ENCODE assay signal across 8 mouse cellular contexts in genomic region chr8:71610822-71611651, GRCm38 (mm10). TPM values are rescaled to one million over a fixed set of nuclear protein-coding genes. Genes with fewer than 3 reads are reported as not detected.
DNase-seq lines count a peak whose midpoint lies in the region; ATAC-seq lines count a peak whose summit lies in the region.

Colgalt1 (plus strand) TSS chr8:71610998.

- WGBS in lung, embryonic 16.5 days: under 1% methylated on average over 81 of the region's 82 CpGs

- peaks cover 8% of the 10 kb centered on the region; the same call in 1 of the 2 replicates for H3K36me3 ChIP-seq in lung, embryonic 16.5 days (ENCODE audit: control insufficient read depth, insufficient read depth, low read length)

- no peaks in the 10 kb centered on the region for H3K9me3 ChIP-seq in lung, embryonic 16.5 days (ENCODE audit: control insufficient read depth, low read length)

- peak within 1 kb of the TSS; percentile 88 for H3K9ac ChIP-seq in lung, embryonic 16.5 days (ENCODE audit: low read length)

- peak within 1 kb of the TSS; percentile 85 for H3K4me3 ChIP-seq in lung, embryonic 16.5 days (ENCODE audit: low read length)

- DNase-seq in MEL-GATA-1-ER (ENCODE audit: extremely low read depth, low read depth): peak; percentile 96
- DNase-seq in cerebellum, adult 8-10 months: peak; percentile 95
- peak; percentile 97 for DNase-seq in forelimb bud, embryonic 11.5 days (ENCODE audit: low read depth, low spot score)
- DNase-seq in layer of hippocampus, adult 9-10 months (ENCODE audit: low spot score): peak; percentile 95
- peak; percentile 80 for DNase-seq in ovary, postnatal 10 days (ENCODE audit: low spot score)
- peak; percentile 94 to 95 for DNase-seq in thymus, postnatal 10 days (ENCODE audit: low spot score in 2 of 2)

- H3K27ac ChIP-seq in lung, embryonic 16.5 days (ENCODE audit: low read length): peak within 1 kb of the TSS; percentile 84

- no peaks in the 10 kb centered on the region for H3K27me3 ChIP-seq in lung, embryonic 16.5 days (ENCODE audit: control insufficient read depth, insufficient read depth, low read depth, low read length)

- peaks cover 12% of the 10 kb centered on the region for H3K4me1 ChIP-seq in lung, embryonic 16.5 days (replicated peaks; ENCODE audit: control insufficient read depth, insufficient read depth, low read length)

- ATAC-seq in hematopoietic stem cell, adult 5-6 weeks (replicated peaks in 1 of 2; ENCODE audit: insufficient read depth in 1 of 2, low FRiP score in 2 of 2, low TSS enrichment in 1 of 2, low read depth in 1 of 2, poor library complexity in 2 of 2, severe bottlenecking in 2 of 2): peak; percentile 97
- ATAC-seq in lung, embryonic 16.5 days (ENCODE audit: low read depth): peak; percentile 99

- peak within 1 kb of the TSS; percentile 65 for H3K4me2 ChIP-seq in lung, embryonic 16.5 days (ENCODE audit: low read depth, low read length)

RNA-seq across cellular contexts. Expression of gene Colgalt1, which starts in this region (rescaled TPM):
- 53.6 and 78.4 TPM in 2 replicates for total RNA-seq in hematopoietic stem cell, adult 5-6 weeks (2017)
- 70.3 and 72.9 TPM in 2 replicates for polyA plus RNA-seq in lung, embryonic 16.5 days (2015; fragmentation: Nextera tagmentation; extraction: Ambion mirVana)

Comparison
In these comparisons a context has a peak if more than half of its experiments do, and no peak if none do; other contexts are left out.
1. Peak in every context shown above with its lines: DNase-seq, ATAC-seq, H3K4me3 ChIP-seq and H3K27ac ChIP-seq.